Mouse (Mus musculus) embryonic facial prominence, embryonic 11.5 days (tissue): ENCODE data around the gene Dync2li1. TPM values are rescaled to one million over a fixed set of nuclear protein-coding genes. Genes with fewer than 3 reads are reported as not detected.

Experiments used
- ATAC-seq: fragments of 200-750 bp; cut with Nextera tagmentation; replicated peaks from 2 replicates; pipeline ENCODE4 v1.8.0; 2017; ENCODE audit warnings: low read depth; ENCODE audit not compliant: insufficient number of reproducible peaks, low FRiP score, low TSS enrichment
- DNase-seq: peaks from one replicate; pipeline ENCODE4 v3.0.0-alpha.2; 2015; ENCODE audit warnings: low spot score
- H3K27ac ChIP-seq: fragments of 300-500 bp; sonication (generic); replicated peaks from 2 replicates; pipeline ENCODE4 v1.5.1; 2014; ENCODE audit warnings: mild to moderate bottlenecking, low read depth, low read length, control low read depth
- H3K27me3 ChIP-seq: fragments of 300-500 bp; sonication (generic); 2 replicates; pipeline ENCODE4 v1.6.1; 2014; ENCODE audit warnings: mild to moderate bottlenecking, low read length, moderate library complexity, mixed read lengths; ENCODE audit not compliant: control insufficient read depth, insufficient read depth
- H3K36me3 ChIP-seq: fragments of 300-500 bp; sonication (generic); replicated peaks from 2 replicates; pipeline ENCODE4 v1.6.1; 2014; ENCODE audit warnings: low read depth, mild to moderate bottlenecking, low read length, moderate library complexity, mixed read lengths; ENCODE audit not compliant: control insufficient read depth, insufficient read depth
- H3K4me1 ChIP-seq: fragments of 300-500 bp; sonication (generic); 2 replicates; pipeline ENCODE4 v1.6.1; 2014; ENCODE audit warnings: low read length, mixed read lengths; ENCODE audit not compliant: control insufficient read depth, insufficient read depth
- H3K4me2 ChIP-seq: fragments of 300-500 bp; sonication (generic); 2 replicates; pipeline ENCODE4 v1.6.1; 2014; ENCODE audit warnings: low read depth, mild to moderate bottlenecking, control low read depth, low read length, moderate library complexity
- H3K4me3 ChIP-seq: fragments of 300-500 bp; sonication (generic); 2 replicates; pipeline ENCODE4 v1.5.1; 2014; ENCODE audit warnings: low read depth, low read length, control low read depth
- H3K9ac ChIP-seq: fragments of 300-500 bp; sonication (generic); replicated peaks from 2 replicates; pipeline ENCODE4 v1.6.1; 2014; ENCODE audit warnings: mild to moderate bottlenecking, control low read depth, low read length
- H3K9me3 ChIP-seq: fragments of 300-500 bp; sonication (generic); replicated peaks from 2 replicates; pipeline ENCODE4 v1.6.1; 2016; ENCODE audit warnings: mild to moderate bottlenecking, low read length, inconsistent platforms, mixed read lengths; ENCODE audit not compliant: control insufficient read depth
- WGBS: fragments of 180-500 bp; shearing (Covaris S2); extraction: QIAGEN DNeasy Blood & Tissue Kit; methylation state at CpG from one replicate; pipeline ENCODE4 v1.1.7; 2014; 5-methylcytosine and 5-hydroxymethylcytosine counted together
- polyA plus RNA-seq: library from polyadenylated mRNA; unstranded; fragments of >200 nt; fragmentation: Nextera tagmentation; extraction: Ambion mirVana; gene quantifications from 2 replicates; pipeline ENCODE4 v1.2.1, GENCODE M21; 2014

Dync2li1 gene
- polyA plus RNA-seq, 1 experiment from 2014 or later: 48.0 TPM

- 74% methylated on average over 2 of the region's 2 CpGs for WGBS
- Histone ChIP-seq H3K4me3 (no peak overlapping the region), H3K4me2 (no peak overlapping the region), H3K4me1 (no peaks in the 10 kb centered on the region), H3K27ac (no peak overlapping the region), H3K9ac (no peak overlapping the region), H3K36me3 (no peaks in the 10 kb centered on the region), H3K27me3 (no peaks in the 10 kb centered on the region), H3K9me3 (no peaks in the 10 kb centered on the region)
- DNase-seq: no peak
- ATAC-seq: no peak
Observed at GRCm38 (mm10) chr17:84693741-84694140, 67.4 kb downstream of the Dync2li1 start.

- Histone ChIP-seq H3K4me2 (no peak overlapping the region), H3K4me1 (no peaks in the 10 kb centered on the region), H3K4me3 (no peak overlapping the region), H3K9ac (no peak overlapping the region), H3K9me3 (no peaks in the 10 kb centered on the region), H3K27me3 (no peaks in the 10 kb centered on the region), H3K36me3 (no peaks in the 10 kb centered on the region), H3K27ac (no peak overlapping the region)
- DNase-seq (no peak), ATAC-seq (no peak)
- WGBS: 52% methylated on average over 6 of the region's 6 CpGs
Observed at GRCm38 (mm10) chr17:84696537-84696936, 70.2 kb downstream of the Dync2li1 start.

- no peaks in the 10 kb centered on the region for H3K36me3 ChIP-seq
- H3K4me1 ChIP-seq: peaks cover 3% of the 10 kb centered on the region; the same call in 1 of the 2 replicates
- H3K9me3 ChIP-seq: no peaks in the 10 kb centered on the region
- no peak overlapping the region for H3K4me3 ChIP-seq
- peak; percentile 19; the same call in 1 of the 2 replicates for ATAC-seq
- H3K4me2 ChIP-seq: no peak overlapping the region
- H3K27me3 ChIP-seq: no peaks in the 10 kb centered on the region
- no peak overlapping the region for H3K27ac ChIP-seq
- no peak overlapping the region for H3K9ac ChIP-seq
- peak; percentile 82 for DNase-seq
- WGBS: 29% methylated on average over 5 of the region's 5 CpGs
Observed at GRCm38 (mm10) chr17:84698727-84699126, 72.4 kb downstream of the Dync2li1 start.

Other genes with a start within 250 kb of the Dync2li1 start
- gene Thada, start 160.3 kb upstream of the Dync2li1 start, polyA plus RNA-seq: 8.2 and 8.7 TPM in 2 replicates
- gene Plekhh2, start 114.6 kb upstream of the Dync2li1 start, polyA plus RNA-seq: 5.1 and 5.6 TPM in 2 replicates
- gene Abcg8, start 49.8 kb downstream of the Dync2li1 start, polyA plus RNA-seq: 0.06 and 0.27 TPM in 2 replicates
- 2.5 and 2.6 TPM in 2 replicates for gene Abcg5, start 56.5 kb downstream of the Dync2li1 start, polyA plus RNA-seq
- gene Lrpprc, start 164.3 kb downstream of the Dync2li1 start, polyA plus RNA-seq: 60.0 and 63.1 TPM in 2 replicates